Mouse (Mus musculus): Measurements from ENCODE around the gene Slc2a4.

Slc2a4 gene

GRCm38 (mm10) chr11:69948066-69948762 lies at the start of gene Slc2a4:
TSS of gene Slc2a4 (minus strand) at chr11:69948188.
- peak; percentile 91 for DNase-seq

- DNase-seq = peak; percentile 90
These were observed 49.1 kb upstream of the Slc2a4 start for GRCm38 (mm10) chr11:69997070-69997509.

DNA sequence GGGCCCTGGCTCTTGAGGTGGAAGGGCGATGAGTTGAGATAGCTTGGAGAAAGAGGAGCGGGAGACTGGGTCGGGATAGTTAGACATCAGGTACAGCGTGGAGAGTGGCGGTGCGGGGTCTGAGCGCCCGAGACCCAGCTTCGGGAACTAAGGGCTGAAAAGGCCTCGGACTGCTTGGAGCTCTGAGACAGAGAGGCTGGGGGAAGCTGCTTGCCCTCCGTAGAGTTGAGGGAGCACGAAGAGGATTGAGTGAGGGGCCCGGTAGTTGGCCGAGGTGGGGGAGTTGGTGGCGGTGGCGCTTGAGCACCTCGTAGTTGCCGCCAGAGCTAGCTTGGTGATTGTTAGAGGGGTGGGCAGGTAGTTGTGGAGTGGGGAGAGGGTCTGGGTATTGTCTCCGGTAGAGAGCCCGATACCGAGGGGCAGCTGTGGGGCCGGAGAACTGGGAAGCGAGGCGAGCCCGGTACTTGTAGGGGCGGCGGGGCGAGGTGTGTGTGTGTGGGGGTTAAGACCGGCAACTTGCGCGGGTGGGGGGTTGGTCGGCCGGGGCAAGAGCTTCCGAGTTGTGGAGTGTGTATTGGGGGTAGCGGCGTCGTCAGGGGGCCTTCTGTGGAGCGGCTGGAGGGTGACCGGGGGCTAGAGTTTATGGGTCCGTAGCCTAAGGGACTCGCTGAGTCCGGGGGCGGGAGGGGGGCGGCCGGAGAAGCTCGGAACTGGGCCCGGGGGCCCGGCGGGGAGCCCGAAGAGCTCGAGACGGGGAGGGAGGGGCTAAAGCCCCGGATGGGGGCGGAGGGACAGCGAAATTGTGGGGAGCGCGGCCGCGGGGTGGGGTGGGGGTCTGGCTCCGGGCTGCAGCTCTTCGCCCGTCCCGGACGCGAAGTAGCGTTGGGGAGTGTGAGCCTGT lies 48.4 kb upstream of the Slc2a4 start:
- peak; percentile 54 for DNase-seq

GRCm38 (mm10) chr11:69995391-69995960 lies 47.5 kb upstream of the Slc2a4 start, which contains the start of gene Phf23:
TSS of gene Phf23 (plus strand) at chr11:69995777.
- DNase-seq = peak; percentile 95

GRCm38 (mm10) chr11:69994401-69995090 lies 46.6 kb upstream of the Slc2a4 start:
- DNase-seq = no peak

DNA sequence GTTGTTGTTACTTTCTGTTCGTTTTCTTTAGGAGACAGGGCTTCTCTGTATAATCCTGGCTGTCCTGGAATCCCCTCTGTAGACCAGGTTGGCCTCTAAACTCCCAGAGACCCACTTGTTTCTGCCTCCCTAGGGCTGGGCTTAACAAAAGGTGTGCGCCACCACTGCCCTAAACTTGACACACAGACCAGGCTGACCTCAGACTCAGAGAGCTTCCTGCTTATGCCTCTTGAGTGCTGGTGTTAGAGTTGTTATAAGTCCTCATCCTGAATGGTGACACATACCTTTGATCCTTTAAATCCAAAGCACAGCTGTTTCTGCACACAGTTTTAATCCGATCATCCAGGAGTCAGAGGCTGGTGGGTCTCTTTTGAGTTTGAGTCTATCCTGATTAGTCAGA lies 44.9 kb upstream of the Slc2a4 start:
- no peak for DNase-seq

DNA sequence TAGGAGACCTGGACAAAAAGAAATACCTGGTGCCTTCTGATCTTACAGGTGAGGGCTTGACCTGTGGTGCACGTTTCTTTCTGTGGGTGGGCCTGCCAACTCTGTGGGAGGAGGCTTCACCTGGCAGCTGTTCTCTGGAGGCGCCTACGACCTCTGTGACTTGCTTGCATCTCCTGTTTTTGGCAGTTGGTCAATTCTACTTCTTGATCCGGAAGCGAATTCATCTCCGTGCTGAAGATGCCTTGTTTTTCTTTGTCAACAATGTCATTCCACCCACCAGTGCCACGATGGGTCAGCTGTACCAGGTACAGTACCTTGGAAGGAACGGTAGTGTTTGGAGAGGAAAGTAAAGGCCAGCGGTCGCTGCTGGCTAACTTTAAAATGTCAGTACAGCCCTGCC lies 44.4 kb upstream of the Slc2a4 start:
- DNase-seq = peak; percentile 40

DNA sequence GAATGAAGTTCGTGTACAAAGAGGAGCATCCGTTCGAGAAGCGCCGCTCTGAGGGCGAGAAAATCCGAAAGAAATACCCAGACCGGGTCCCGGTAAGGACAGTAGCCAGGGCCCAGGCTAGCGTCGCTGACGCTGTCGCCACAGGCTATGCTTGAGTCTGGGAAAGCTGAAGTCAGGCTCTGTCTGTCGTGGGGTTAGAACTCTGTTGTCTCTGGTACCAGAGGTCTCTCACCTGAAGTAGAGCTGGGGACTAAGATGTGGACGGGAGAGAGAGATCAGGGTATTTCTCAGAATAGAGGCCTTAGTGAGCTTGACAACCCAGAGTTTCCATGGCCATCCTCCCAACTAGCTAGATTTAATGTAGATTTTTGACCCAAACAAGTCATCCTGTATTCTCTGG lies 43.7 kb upstream of the Slc2a4 start:
- no peak for DNase-seq

DNA sequence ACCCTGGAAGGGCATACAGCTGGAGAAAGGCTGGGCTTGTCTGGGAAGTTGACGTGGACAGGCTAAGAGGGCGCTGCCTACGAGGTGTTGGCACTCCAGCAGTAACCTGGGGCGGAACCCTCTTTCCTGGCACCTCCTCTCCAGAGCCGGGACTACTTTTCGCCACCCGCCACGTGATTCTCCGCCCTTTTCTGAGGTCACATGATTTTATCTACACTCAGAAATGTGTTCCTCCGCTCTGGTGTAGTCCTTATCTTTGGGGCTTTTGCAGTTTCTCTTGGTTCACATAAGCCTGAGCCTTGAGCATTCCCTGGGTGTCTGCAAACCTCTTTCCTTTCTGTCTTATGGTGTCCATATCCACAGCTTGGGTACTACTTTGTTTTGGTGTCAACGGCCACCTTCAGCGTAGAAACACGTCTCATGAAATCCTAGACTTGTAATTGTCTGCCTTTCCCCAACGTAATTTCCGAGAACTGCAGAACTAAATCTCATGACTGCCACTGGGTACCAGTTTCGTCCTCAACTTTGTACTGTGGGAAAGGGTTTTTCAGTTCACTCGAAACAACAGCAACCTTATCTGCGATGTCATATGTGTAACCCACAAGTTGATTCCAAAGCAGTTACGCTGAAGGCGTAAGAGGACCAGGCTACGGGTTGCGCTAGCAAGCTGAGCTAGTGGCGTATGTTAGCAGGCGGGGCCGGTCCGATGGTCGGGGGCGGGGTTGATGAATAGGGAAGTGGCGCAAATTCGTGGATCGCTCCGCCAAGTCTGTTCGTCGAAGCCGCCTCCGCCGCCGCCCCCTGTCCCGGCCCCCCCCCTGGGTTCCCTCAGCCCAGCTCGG lies 43.1 kb upstream of the Slc2a4 start, which contains the start of gene Gabarap:
TSS of gene Gabarap (plus strand) at position 294 of the 842 bp plus-strand sequence.
- peak; percentile 97 for DNase-seq

DNA sequence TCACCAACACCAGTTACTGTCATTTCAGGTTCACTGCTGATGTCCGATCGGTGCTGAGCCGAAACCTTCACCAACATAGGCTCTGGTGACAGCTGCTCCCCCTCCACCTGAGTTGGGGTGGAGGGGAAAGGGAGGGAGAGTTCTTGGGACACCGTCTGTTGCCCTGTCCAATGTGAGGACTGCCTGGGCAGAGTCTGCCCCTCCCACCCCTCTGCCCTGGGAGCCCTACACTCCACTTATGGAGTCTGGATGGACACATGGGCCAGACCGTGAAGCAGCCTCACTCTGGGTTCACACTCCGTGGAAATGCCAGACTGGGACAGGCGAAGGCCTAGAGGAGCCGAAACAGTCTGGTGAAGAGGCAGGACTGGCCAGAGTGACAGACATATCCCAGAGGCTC lies 42.0 kb upstream of the Slc2a4 start:
- DNase-seq = no peak

DNA sequence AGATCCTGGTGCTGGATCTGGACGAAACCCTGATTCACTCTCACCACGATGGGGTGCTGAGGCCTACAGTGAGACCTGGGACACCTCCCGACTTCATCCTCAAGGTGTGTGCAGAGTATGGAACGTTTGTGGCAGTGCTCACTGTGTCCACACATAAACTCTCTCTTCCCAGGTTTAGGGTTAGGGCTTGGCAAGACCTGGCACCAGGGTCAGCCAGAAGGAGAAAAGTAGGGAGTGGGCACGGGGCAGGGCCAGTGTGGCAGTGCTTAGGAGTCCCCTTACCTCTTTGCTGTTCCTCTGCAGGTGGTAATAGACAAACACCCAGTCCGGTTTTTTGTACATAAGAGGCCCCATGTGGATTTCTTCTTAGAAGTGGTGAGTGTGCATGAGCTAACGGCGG lies 36.4 kb upstream of the Slc2a4 start:
- DNase-seq = no peak

GRCm38 (mm10) chr11:69983377-69983776 lies 35.4 kb upstream of the Slc2a4 start:
- DNase-seq = no peak

DNA sequence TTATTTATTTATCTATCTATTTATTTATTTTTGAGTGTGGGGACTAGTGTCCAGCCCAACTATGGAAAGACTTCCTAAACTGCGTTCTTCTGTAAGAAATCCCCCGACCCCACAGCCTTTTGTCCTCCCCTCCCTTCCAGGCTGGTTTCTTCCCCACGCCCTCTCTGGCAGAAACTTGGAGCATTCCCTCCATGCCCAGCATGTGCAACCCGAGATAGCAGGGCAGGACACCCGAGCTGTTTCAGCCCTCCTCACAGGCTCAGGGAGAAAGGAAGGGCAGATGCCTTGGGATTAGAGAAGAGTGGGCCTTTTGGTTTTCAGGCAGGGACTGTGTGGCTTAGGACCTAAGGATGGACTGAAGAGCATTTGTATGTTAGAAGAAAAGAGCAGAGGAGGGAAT lies 34.9 kb upstream of the Slc2a4 start:
- DNase-seq = no peak

GRCm38 (mm10) chr11:69982225-69982624 lies 34.2 kb upstream of the Slc2a4 start, which contains the start of gene Elp5:
TSS of gene Elp5 (minus strand) at chr11:69982517.
- no peak for DNase-seq

- no peak for DNase-seq
These were observed 33.3 kb upstream of the Slc2a4 start, which contains the start of gene Ctdnep1 for GRCm38 (mm10) chr11:69981141-69981762. TSS of gene Ctdnep1 (plus strand) at chr11:69981156.

- peak; percentile 100 for DNase-seq
These were observed 32.5 kb upstream of the Slc2a4 start for GRCm38 (mm10) chr11:69980196-69981140.

DNA sequence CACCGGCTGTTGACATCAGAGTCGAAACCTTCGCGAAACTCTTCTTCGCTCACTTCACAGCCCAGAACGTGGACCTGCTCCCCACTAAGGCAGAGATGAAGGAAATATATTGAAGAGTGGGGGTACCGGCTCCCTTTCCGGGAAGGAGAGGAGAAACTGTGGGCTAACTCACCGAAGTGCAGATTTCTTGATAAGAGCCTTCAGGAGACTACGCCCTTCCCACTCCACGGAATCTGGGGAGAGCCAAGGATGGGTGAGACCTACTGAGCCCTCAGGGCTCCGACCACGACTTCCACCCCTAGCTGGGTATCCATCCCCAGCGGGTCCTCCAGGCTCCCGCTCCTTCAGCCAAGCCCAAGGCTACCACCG lies 31.8 kb upstream of the Slc2a4 start:
- DNase-seq = no peak

DNA sequence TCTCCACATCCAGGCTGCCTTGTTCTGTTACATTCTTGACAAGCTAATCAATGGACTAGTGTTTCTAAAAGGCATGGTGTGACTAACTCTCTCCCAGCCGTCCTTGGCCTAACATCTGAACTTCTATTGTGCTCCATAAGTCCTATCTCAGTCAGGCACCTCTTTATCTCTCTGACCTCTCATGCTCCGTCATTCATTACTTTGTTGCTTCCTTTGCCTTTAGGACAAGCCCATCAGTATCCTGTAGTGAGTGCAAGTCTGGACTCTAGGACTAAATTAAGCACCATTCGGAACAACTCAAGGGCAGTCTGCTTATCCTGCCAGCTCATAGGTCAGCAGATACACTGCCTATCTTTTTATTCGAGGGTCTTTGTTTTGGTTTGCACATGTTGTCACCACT lies 28.3 kb upstream of the Slc2a4 start:
- DNase-seq = no peak

GRCm38 (mm10) chr11:69974907-69975306 lies 26.9 kb upstream of the Slc2a4 start:
- DNase-seq = no peak

- DNase-seq = no peak
These were observed 22.8 kb upstream of the Slc2a4 start for GRCm38 (mm10) chr11:69970775-69971174.

Data from kidney, adult 18-20 months (tissue).